Mouse (Mus musculus): ENCODE results near the gene Gm11541. TPM values are rescaled to one million over a fixed set of nuclear protein-coding genes. Genes with fewer than 3 reads are reported as not detected.

Gene Gm11541
- polyA plus RNA-seq, 1 experiment from 2014 or later = not detected

DNA sequence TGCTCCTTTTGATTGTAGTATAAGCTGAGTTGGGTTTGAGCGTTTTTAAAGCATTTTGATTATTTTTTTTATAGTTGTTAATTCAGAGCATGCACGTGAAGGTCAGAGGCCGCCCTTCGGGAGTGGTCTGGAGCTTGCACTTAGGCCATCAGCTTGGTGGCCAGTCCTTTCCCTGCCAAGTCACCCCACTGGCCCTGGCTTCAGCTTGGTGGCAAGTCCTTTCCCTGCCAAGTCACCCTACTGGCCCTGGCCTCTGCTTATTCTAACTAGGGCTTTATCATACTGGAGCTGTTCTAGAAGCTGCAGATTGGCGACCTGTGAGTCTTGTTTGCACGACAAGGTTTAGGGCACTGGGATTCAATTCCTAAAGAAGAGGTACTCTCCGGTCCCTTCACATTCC is 21.9 kb downstream of the Gm11541 start:
- no peaks in the 10 kb centered on the region for H3K27me3 ChIP-seq (ENCODE audit: insufficient read depth, poor library complexity, severe bottlenecking)
- 81% methylated on average over 7 of the region's 7 CpGs for WGBS
- H3K4me1 ChIP-seq (replicated peaks) = peaks cover 12% of the 10 kb centered on the region
- no peaks in the 10 kb centered on the region for H3K36me3 ChIP-seq
- no peak overlapping the region for H3K4me3 ChIP-seq
- H3K9me3 ChIP-seq = no peaks in the 10 kb centered on the region
- no peak overlapping the region for H3K27ac ChIP-seq
- no peak for DNase-seq (ENCODE audit: low spot score)

DNA sequence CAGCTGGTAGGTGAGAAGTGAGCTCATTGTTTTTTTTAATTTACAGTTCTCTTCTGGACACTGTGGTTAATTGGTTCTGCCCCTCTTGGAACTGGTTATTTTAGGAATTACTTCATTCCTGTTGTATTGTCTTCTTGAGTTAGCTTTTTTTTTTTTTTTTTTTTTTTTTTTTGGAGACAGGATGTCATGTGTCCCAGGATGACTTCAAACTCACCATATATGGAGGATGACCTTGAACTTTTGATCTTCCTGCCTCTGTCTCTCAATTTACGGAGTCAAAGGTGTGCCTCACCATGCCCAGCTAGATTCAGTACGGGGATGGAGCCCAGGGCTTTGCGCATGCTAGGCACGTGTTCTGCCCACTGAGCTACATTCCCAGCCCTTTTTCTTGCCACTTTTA is 22.7 kb downstream of the Gm11541 start:
- DNase-seq (ENCODE audit: low spot score) = no peak
- WGBS = 85% methylated on average over 4 of the region's 4 CpGs
- H3K27me3 ChIP-seq (ENCODE audit: insufficient read depth, poor library complexity, severe bottlenecking) = no peaks in the 10 kb centered on the region
- no peak overlapping the region for H3K4me3 ChIP-seq
- no peak overlapping the region for H3K27ac ChIP-seq
- no peaks in the 10 kb centered on the region for H3K36me3 ChIP-seq
- no peaks in the 10 kb centered on the region for H3K9me3 ChIP-seq
- peaks cover 19% of the 10 kb centered on the region for H3K4me1 ChIP-seq (replicated peaks)

DNA sequence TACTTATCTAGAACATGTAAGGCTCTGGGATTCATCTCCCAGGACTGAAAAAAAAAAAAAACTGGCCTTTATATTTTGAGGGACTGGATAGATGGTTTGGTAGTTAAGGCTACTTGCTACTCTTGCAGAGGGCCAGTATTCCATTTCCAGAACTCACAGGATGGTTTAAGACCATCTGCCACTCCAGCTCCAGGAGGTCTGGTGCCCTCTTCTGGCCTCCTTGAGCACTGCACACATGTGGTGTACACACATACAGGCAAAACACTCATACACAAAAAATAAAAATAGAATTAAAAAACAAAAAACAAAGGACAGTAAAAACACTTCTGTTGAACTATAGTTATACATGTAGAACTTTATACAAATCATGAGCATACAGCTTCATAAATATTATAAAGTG is 23.7 kb downstream of the Gm11541 start:
- no peaks in the 10 kb centered on the region for H3K9me3 ChIP-seq

DNA sequence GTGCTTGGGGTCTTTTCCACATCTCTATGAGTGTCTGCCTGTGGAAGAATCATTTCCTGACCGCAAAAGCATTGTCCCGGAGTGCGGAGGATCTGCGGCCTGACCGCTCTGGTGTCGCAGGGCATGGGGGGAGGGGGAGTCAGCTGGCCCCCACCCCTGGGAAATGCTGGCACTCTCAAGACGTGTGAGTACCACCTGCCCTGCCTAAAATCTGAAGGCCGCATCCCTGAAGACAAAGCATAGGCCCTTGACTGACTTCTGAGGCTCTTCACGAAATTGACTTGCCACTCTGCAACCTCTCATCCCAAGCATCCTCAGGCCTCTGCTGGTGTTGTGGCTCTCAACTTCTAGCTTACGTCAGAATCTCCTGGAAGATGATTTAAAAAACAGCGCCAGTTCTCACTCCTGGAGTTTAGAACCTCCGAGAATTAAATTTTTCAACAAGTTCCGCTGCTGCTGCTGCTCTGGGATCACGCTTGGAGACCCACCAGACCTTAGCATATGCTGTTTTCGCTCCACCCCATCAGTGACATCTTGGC is 26.6 kb downstream of the Gm11541 start:
- peak overlapping the region; percentile 97 for H3K4me3 ChIP-seq
- peak overlapping the region; percentile 98 for H3K27ac ChIP-seq
- no peaks in the 10 kb centered on the region for H3K27me3 ChIP-seq (ENCODE audit: insufficient read depth, poor library complexity, severe bottlenecking)
- WGBS = 35% methylated on average over 15 of the region's 15 CpGs
- no peaks in the 10 kb centered on the region for H3K9me3 ChIP-seq
- peaks cover 42% of the 10 kb centered on the region for H3K4me1 ChIP-seq (replicated peaks)
- no peak for DNase-seq (ENCODE audit: low spot score)
- 0 out of 2 replicates have a peak, but pooled peaks cover 11% of the 10 kb centered on the region for H3K36me3 ChIP-seq

More for the DNA sequence above, 23.7 kb downstream of the Gm11541 start:
- DNase-seq (ENCODE audit: low spot score) = no peak
- no peak overlapping the region for H3K27ac ChIP-seq
- H3K4me3 ChIP-seq = no peak overlapping the region
- H3K36me3 ChIP-seq = no peaks in the 10 kb centered on the region
- no peaks in the 10 kb centered on the region for H3K27me3 ChIP-seq (ENCODE audit: insufficient read depth, poor library complexity, severe bottlenecking)
- peaks cover 29% of the 10 kb centered on the region for H3K4me1 ChIP-seq (replicated peaks)

DNA sequence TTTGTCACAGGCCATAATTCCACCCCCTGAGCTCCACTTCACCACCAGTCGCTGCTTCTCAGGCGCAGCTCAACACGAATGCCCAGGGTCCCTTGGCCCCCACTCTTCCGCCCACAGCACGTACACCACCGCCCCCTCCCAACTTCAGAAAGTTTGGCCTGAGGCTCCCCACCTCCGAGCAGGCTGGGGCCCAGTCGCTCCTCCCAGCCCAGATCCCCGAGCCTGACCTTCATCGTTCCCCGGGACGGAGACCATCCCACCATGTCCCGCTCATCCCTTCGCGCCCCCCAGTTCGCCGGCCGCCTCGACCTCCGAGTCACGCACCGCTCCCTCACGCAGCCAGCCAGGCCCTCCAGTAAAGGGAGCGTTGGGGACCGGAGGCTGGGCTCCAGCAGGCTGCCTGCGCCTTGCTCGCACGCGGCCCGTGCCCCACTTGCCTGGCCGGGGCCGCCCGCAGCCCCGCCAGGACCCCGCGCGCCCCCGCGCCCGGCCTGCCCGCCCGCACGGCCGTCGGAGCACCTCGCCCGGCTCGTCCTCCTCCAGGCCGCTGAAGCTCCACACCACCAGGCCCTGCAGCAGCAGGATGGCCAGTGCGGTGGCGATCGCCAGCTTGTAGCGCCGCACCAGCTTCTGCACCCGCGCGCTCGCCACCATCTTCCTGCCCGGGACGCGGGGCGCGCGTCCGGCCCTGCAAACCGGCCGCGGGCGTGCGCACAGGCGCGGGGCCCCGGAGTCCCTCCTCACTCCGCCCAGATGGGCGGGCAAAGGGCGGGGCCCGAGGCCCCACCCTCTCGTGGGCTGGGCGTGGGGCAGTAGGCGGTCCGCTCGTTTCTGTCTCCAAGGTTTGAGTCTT is 27.3 kb downstream of the Gm11541 start, which contains the start of gene Xylt2:
Gene Xylt2 (minus strand): TSS at position 762 of the 853 bp plus-strand sequence.
- Histone ChIP-seq H3K4me1 (replicated peaks) (peaks cover 44% of the 10 kb centered on the region), H3K27ac (peak within 1 kb of the TSS; percentile 98), H3K9me3 (no peaks in the 10 kb centered on the region), H3K27me3 (ENCODE audit: insufficient read depth, poor library complexity, severe bottlenecking) (no peaks in the 10 kb centered on the region), H3K36me3 (0 out of 2 replicates have a peak, but pooled peaks cover 15% of the 10 kb centered on the region), H3K4me3 (peak within 1 kb of the TSS; percentile 97)
- under 1% methylated on average over 82 of the region's 82 CpGs for WGBS
- DNase-seq (ENCODE audit: low spot score) = peak; percentile 91

DNA sequence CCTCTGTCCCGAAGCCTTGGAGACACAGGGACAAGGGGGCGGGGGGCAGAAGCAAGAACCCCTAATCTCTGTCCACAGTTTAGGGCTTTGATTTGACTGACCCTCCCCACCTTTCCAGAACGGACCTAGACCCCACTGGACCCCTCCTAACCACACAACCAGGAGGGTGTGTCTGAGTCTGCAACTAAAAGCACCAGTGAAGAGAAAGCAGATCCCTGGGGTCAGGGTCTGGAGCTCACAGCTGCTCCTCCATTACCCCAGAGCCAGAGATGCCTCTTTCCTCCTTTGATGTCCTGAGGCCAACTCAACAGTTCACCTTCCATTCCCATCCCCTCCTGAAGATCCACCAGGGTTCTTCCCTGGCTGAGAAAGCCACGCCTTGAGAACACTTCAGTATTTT is 28.0 kb downstream of the Gm11541 start:
- peak; percentile 22 for DNase-seq (ENCODE audit: low spot score)
- H3K4me3 ChIP-seq = peak overlapping the region; percentile 97
- H3K27me3 ChIP-seq (ENCODE audit: insufficient read depth, poor library complexity, severe bottlenecking) = no peaks in the 10 kb centered on the region
- 0 out of 2 replicates have a peak, but pooled peaks cover 15% of the 10 kb centered on the region for H3K36me3 ChIP-seq
- H3K27ac ChIP-seq = peak overlapping the region; percentile 98
- H3K9me3 ChIP-seq = no peaks in the 10 kb centered on the region
- H3K4me1 ChIP-seq (replicated peaks) = peaks cover 49% of the 10 kb centered on the region
- 48% methylated on average over 4 of the region's 4 CpGs for WGBS

DNA sequence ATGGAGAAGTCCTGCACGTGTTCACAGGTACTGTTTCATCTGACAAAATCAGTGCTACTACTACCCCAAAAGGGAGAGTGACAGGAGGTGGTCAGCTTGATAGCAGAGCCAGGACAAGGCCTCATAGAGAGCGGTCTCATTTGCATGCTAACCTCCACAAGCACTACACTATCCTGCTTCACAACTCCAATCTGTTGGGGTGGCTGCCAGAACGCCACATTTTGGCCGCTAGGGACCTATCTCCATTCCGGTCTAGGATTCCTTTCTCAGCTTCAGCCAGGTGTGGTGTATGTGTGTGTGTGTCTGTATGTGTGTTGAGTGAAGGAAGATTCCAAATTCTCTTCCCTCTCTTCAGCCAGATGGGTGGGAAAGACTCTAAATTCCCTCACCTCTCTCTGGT is 28.9 kb downstream of the Gm11541 start:
- Histone ChIP-seq H3K4me3 (peak overlapping the region; percentile 97), H3K27ac (0 out of 2 replicates have a peak overlapping the region, but pooled peaks have one; percentile 98), H3K4me1 (replicated peaks) (peaks cover 49% of the 10 kb centered on the region), H3K36me3 (peaks cover 22% of the 10 kb centered on the region), H3K9me3 (no peaks in the 10 kb centered on the region), H3K27me3 (ENCODE audit: insufficient read depth, poor library complexity, severe bottlenecking) (no peaks in the 10 kb centered on the region)
- WGBS = 79% methylated on average over 5 of the region's 5 CpGs
- DNase-seq (ENCODE audit: low spot score) = no peak

DNA sequence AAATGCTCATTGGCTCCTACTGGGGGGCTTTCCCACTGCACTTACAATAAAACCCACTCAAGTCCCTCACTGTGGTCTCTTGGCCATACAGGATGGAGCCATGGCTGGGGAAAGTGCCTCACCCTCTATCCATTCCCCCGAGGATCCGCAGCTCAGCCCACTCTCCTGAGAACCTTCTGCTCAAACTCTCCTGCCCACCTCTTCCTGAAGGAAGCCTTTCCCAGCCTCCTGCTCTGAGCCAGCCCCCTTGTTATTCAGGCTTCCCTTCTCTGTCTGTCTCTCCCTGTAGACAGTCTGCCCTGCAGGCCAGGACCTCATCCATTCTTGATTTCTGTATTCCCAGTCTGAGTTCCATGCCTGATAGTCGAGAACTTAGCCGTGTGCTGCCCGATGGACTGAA is 29.3 kb downstream of the Gm11541 start:
- DNase-seq (ENCODE audit: low spot score) = no peak
- no peak overlapping the region; the same call in 1 of the 2 replicates for H3K4me3 ChIP-seq

DNA sequence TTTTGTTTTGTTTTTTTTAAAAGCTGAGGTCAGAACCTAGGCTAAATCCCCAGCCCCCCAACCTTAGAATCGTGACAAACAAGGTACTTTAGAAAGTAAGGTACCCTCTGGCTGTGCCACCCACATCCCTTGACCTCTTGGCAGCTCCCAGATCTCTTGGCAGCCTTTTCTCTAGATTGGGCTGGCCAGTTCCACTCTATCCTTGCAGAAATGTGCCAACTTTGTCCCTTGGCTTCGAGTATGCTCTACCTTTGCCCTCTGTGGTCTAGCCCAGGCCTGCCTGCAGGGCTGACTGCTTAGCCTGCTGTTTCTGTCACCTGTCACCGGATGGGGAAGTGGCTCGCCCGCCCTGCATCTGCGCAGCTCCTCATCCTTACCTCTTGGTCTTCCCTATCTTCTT is 39.0 kb downstream of the Gm11541 start:
- no peaks in the 10 kb centered on the region for H3K9me3 ChIP-seq
- WGBS = 92% methylated on average over 6 of the region's 6 CpGs
- no peak overlapping the region for H3K4me3 ChIP-seq
- DNase-seq (ENCODE audit: low spot score) = no peak
- H3K27me3 ChIP-seq (ENCODE audit: insufficient read depth, poor library complexity, severe bottlenecking) = no peaks in the 10 kb centered on the region
- no peaks in the 10 kb centered on the region for H3K4me1 ChIP-seq (replicated peaks)
- H3K27ac ChIP-seq = no peak overlapping the region
- H3K36me3 ChIP-seq = peaks cover 98% of the 10 kb centered on the region

More for the DNA sequence above, 29.3 kb downstream of the Gm11541 start:
- Histone ChIP-seq H3K4me1 (replicated peaks) (peaks cover 49% of the 10 kb centered on the region), H3K9me3 (no peaks in the 10 kb centered on the region), H3K27me3 (ENCODE audit: insufficient read depth, poor library complexity, severe bottlenecking) (no peaks in the 10 kb centered on the region), H3K27ac (no peak overlapping the region), H3K36me3 (peaks cover 27% of the 10 kb centered on the region)
- 84% methylated on average over 5 of the region's 5 CpGs for WGBS

DNA sequence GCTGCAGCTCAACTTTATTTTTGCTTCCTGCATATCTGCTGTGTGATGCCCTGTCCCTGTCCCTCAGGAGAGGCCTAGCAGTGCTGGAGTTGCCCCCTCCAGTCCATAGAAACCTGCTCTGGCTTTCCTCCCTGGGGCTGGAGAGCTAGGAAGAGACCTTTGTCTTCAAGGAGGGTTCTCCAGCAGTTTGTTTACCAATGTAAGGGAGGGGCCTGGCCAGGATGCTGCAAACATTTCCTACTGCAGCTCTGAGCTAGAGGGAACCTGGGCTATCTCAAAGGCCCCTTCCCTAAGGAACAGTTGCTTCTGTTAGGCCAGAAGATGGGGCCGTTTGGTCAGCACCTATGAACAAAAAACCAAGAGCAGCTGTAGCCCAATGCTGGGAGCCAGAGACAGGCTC is 43.0 kb downstream of the Gm11541 start:
- Histone ChIP-seq H3K36me3 (peaks cover 98% of the 10 kb centered on the region), H3K4me3 (no peak overlapping the region), H3K4me1 (replicated peaks) (no peaks in the 10 kb centered on the region), H3K9me3 (no peaks in the 10 kb centered on the region), H3K27me3 (ENCODE audit: insufficient read depth, poor library complexity, severe bottlenecking) (no peaks in the 10 kb centered on the region), H3K27ac (no peak overlapping the region)
- DNase-seq (ENCODE audit: low spot score) = no peak
- 69% methylated on average over 1 of the region's 1 CpGs for WGBS

DNA sequence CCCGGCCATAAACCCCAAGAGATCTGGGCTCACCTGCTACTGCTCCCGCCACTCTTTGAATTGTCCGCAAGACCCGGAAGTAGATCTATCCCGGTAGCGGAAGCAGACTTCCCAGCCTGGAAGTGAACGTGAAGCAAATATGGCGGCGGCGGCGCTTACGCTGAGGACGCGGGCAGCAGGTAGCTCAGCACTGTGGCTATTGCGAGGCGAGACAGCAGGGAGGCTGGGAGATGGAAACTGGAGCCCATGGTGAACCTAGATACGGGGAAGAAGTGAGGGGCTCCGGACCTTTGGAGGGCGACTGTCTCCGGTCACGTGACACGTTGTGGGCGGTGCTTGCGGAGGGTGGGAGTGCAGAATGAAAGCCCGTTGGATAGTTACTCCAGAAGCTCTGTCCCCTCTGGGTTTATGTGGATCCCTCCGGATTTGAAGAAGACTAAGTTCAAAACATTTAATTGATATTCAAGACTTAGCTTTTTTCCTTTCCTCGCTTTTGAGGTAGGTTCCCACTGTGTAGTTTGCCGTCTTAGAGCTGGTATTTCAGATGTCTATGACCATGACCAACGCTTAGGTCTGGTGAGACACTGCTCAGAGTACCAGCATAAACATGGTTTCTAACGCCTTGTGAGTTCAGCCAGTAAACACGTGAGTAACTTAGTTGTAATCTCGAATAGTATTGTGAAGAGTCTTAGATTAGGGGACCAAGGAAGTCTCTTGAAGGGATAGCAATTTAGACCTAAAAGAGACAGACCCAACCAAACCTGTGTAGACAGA is 50.4 kb downstream of the Gm11541 start, which contains the start of the genes Mrpl27 and Eme1:
Gene Mrpl27 (plus strand): TSS at position 105 of the 774 bp plus-strand sequence.
Gene Eme1 (minus strand): TSS at position 302 of the 774 bp plus-strand sequence.
- peak; percentile 88 for DNase-seq (ENCODE audit: low spot score)
- 2% methylated on average over 32 of the region's 32 CpGs for WGBS
- Histone ChIP-seq H3K4me1 (replicated peaks) (peaks cover 18% of the 10 kb centered on the region), H3K4me3 (peak within 1 kb of the TSS; percentile 82), H3K9me3 (no peaks in the 10 kb centered on the region), H3K27me3 (ENCODE audit: insufficient read depth, poor library complexity, severe bottlenecking) (no peaks in the 10 kb centered on the region), H3K36me3 (peaks cover 63% of the 10 kb centered on the region), H3K27ac (peak within 1 kb of the TSS; percentile 97)

DNA sequence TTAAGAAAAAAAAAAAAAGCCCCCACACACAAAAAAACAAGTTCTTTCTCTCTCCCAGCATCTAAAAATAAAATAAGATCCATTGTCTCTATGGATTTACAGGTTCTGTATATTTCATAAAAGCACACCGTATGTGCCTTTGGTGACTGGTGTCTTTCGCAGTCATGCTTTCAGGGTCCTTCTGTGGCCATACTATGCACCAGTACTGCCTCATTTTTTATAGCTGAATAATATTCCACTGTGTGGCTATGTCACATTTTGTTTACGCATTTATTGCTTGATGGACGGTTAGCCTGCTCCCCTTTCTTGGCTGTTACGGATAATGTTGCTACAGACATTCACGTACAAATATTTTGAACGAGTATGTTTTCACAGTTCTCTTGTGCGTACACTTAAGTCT is 51.3 kb downstream of the Gm11541 start:
- H3K9me3 ChIP-seq = no peaks in the 10 kb centered on the region
- H3K36me3 ChIP-seq = peaks cover 62% of the 10 kb centered on the region
- H3K4me1 ChIP-seq (replicated peaks) = peaks cover 18% of the 10 kb centered on the region
- peak overlapping the region; percentile 82 for H3K4me3 ChIP-seq
- WGBS = 49% methylated on average over 8 of the region's 8 CpGs
- H3K27me3 ChIP-seq (ENCODE audit: insufficient read depth, poor library complexity, severe bottlenecking) = no peaks in the 10 kb centered on the region
- H3K27ac ChIP-seq = peak overlapping the region; percentile 97
- DNase-seq (ENCODE audit: low spot score) = no peak

All from hindbrain, embryonic 10.5 days (tissue).